Mouse (Mus musculus) myocyte (in vitro differentiated cells): ENCODE measurements around the gene Trpm4.

Source experiments
- CEBPB ChIP-seq: IDR thresholded peaks from 2 replicates; pipeline ENCODE4 v1.6.1; 2011; ENCODE audit warnings: mild to moderate bottlenecking, moderate library complexity; ENCODE audit not compliant: poor library complexity, insufficient read depth, severe bottlenecking
- E2F4 ChIP-seq: IDR thresholded peaks from one replicate; pipeline ENCODE4 v1.6.1; 2011; ENCODE audit warnings: mild to moderate bottlenecking, control low read depth, moderate library complexity; ENCODE audit not compliant: insufficient read depth
- MAX ChIP-seq: IDR thresholded peaks from one replicate; pipeline ENCODE4 v1.6.1; 2011; ENCODE audit warnings: low read depth, mild to moderate bottlenecking, control low read depth
- MYOD1 ChIP-seq, 3 experiments: IDR thresholded peaks; one replicate each; pipeline ENCODE4 v1.6.1; 2011; ENCODE audit warnings: control low read depth in 2 of 3, low read depth in 2 of 3, mild to moderate bottlenecking in 2 of 3, moderate library complexity in 1 of 3; ENCODE audit not compliant: insufficient read length in 2 of 3, control insufficient read depth in 1 of 3
- MYOG ChIP-seq, 3 experiments: IDR thresholded peaks; one replicate each; pipeline ENCODE4 v1.6.1; 2011; ENCODE audit warnings: control low read depth in 2 of 3, low read depth in 2 of 3, mild to moderate bottlenecking in 2 of 3; ENCODE audit not compliant: insufficient read length in 2 of 3, control insufficient read depth in 1 of 3, insufficient read depth in 1 of 3
- POLR2A ChIP-seq: IDR thresholded peaks from one replicate; pipeline ENCODE4 v1.6.1; 2011; ENCODE audit warnings: low read depth, mild to moderate bottlenecking, control low read depth, moderate library complexity; ENCODE audit not compliant: insufficient read length
- POLR2AphosphoS2 ChIP-seq: IDR thresholded peaks from one replicate; pipeline ENCODE4 v1.6.1; 2011; ENCODE audit warnings: low read depth, control low read depth; ENCODE audit not compliant: insufficient read length
- REST ChIP-seq: IDR thresholded peaks from one replicate; pipeline ENCODE4 v1.6.1; 2011; ENCODE audit warnings: mild to moderate bottlenecking, control low read depth, moderate library complexity; ENCODE audit not compliant: insufficient read depth, insufficient read length
- SRF ChIP-seq: IDR thresholded peaks from one replicate; pipeline ENCODE4 v1.6.1; 2011; ENCODE audit warnings: low read depth; ENCODE audit not compliant: control insufficient read depth, insufficient read length
- TCF12 ChIP-seq: IDR thresholded peaks from one replicate; pipeline ENCODE4 v1.6.1; 2011; ENCODE audit warnings: mild to moderate bottlenecking, control low read depth; ENCODE audit not compliant: poor library complexity, insufficient read depth, severe bottlenecking
- TCF3 ChIP-seq: IDR thresholded peaks from one replicate; pipeline ENCODE4 v1.6.1; 2011; ENCODE audit warnings: low read depth, control low read depth; ENCODE audit not compliant: insufficient read length
- USF1 ChIP-seq: IDR thresholded peaks from one replicate; pipeline ENCODE4 v1.6.1; 2011; ENCODE audit warnings: low read depth, mild to moderate bottlenecking, control low read depth, moderate library complexity

DNA sequence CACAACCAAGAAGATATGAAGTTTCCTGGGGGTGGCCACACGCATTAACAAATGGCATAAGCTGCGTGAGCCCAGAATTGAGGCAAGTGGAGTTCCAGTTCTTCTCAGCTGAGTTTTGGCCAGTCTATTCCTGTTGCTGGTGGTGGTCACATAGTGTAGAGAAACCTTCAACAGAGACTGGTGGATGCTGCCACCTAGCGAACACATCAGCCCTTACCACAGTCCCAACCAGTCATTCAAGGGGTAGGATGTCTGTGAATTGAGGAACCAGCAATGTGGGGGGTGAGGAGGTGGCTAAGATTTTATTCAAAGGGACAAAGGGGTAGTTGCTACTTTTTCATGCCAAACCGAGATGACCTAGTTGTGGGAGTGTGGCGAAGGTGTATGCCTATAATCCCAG lies 33.8 kb downstream of the Trpm4 start:
- TF ChIP-seq MAX, result no peak
- TF ChIP-seq POLR2A, result no peak
- no peak for TF ChIP-seq TCF12
- no peak for TF ChIP-seq CEBPB
- TF ChIP-seq E2F4, result no peak
- no peak for TF ChIP-seq USF1
- no peak for TF ChIP-seq MYOD1 (IDR thresholded peaks at IDR 0.05; ENCODE audit: control insufficient read depth in 1 of 3, insufficient read length in 2 of 3, low read depth in 2 of 3)
- peak; percentile 39 for TF ChIP-seq POLR2AphosphoS2
- no peak for TF ChIP-seq TCF3
- TF ChIP-seq REST, result no peak
- TF ChIP-seq MYOG (IDR thresholded peaks at IDR 0.05; ENCODE audit: control insufficient read depth in 1 of 3, insufficient read depth in 1 of 3, insufficient read length in 2 of 3, low read depth in 2 of 3), result no peak
- no peak for TF ChIP-seq SRF
